Mouse (Mus musculus): ENCODE measurements at regions not wholly inside any gene's neighbourhood (a gene's known extent, or its start where the extent isn't known, plus 50 kb on each side); places are given as distances from the start of the nearest gene placed in this dataset.

DNA sequence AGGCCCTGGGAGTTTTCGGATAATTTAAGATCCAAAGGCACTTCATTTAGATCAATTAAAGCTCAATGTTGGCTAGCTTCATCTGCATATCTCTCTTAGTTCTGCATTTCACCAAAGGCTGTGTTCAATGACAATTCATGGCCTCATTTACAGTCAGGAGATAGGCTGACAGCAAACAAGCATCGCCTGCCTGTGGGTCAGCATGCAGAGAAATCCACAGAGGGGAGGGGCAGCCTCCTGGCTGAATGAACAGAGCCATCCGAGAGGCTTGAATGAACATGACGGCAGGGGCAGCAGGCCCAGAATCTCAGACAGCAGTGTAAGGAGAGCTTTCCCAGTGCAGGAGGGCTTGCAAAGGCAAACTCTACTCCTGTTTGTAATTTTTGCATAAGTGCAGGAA lies 74.1 kb upstream of the Prkg2 start:
- no peaks in the 10 kb centered on the region for H3K9me3 ChIP-seq (ENCODE audit: control insufficient read depth, low read length)
- H3K4me2 ChIP-seq (ENCODE audit: low read depth, severe bottlenecking), result no peak overlapping the region
- DNase-seq (ENCODE audit: low spot score), result no peak
- no peak for ATAC-seq (ENCODE audit: insufficient number of reproducible peaks, low FRiP score, low TSS enrichment, low read depth)
- 67% methylated on average over 4 of the region's 4 CpGs for WGBS
- no peaks in the 10 kb centered on the region for H3K27me3 ChIP-seq (ENCODE audit: control insufficient read depth, insufficient read depth, low read length)
- H3K9ac ChIP-seq (ENCODE audit: low read length), result no peak overlapping the region
- no peaks in the 10 kb centered on the region for H3K4me1 ChIP-seq (ENCODE audit: control insufficient read depth, insufficient read depth, low read length)
- H3K27ac ChIP-seq (replicated peaks; ENCODE audit: low read depth, low read length), result no peak overlapping the region
- H3K4me3 ChIP-seq (ENCODE audit: low read depth, low read length), result no peak overlapping the region
- H3K36me3 ChIP-seq (ENCODE audit: control insufficient read depth, insufficient read depth, low read length), result no peaks in the 10 kb centered on the region

DNA sequence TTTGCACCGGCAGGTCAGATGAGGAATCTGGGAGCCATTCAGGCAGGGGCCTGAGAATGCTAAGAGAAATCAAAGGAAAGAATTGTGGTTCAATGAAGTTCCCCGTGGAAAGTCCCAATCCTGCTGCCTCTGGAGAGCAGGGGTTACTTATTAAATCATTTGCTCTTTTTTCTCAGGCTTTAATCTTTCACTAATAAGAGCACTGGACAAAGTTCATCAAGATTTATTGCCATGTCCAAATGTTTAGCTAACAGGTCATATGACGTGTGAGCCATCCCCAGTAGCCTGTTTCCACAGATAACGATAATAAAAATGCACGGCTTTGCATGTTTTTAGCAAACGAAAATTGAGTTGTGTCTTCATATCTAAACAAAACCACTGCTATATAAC lies 62.6 kb upstream of the Prkg2 start:
- DNase-seq (ENCODE audit: low spot score), result no peak

DNA sequence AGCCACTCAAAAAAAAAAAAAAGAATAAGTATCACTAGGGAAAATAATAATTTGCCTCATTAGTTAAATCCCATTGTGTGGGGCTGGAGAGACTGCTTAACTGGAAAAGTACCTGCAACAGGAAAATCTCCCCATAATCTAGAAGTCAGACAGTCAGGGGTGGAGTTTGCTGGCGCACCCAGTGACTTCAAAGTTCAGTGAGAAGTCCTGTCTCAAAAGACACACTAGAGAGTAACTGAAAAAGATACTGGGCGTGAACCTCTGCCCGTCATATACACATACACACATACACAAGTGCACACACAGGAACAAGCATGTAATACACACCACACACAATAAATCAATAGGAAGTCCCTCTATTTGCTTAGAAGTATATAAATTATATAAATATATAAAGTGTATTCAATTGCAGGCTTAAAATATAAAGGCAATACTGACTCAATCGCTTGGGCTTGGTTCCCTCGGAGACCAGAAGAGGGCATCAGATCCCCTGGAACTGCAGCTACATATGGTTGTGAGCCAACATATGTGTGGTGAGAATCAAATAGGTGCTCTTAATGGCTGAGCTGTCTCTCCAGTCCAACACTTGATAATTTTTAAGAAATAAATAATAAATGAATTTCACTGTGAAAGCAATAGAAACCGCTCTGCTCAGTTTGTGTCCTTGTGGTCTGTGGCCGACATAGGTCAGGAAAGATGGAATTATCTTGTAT lies 62.0 kb upstream of the Prkg2 start:
- no peak overlapping the region for H3K4me2 ChIP-seq (ENCODE audit: low read depth, severe bottlenecking)
- no peaks in the 10 kb centered on the region for H3K27me3 ChIP-seq (ENCODE audit: control insufficient read depth, insufficient read depth, low read length)
- no peak overlapping the region for H3K27ac ChIP-seq (replicated peaks; ENCODE audit: low read depth, low read length)
- no peak overlapping the region for H3K9ac ChIP-seq (ENCODE audit: low read length)
- WGBS, result 97% methylated on average over 7 of the region's 7 CpGs
- no peak for DNase-seq (ENCODE audit: low spot score)
- H3K4me3 ChIP-seq (ENCODE audit: low read depth, low read length), result no peak overlapping the region
- no peak for ATAC-seq (ENCODE audit: insufficient number of reproducible peaks, low FRiP score, low TSS enrichment, low read depth)
- H3K9me3 ChIP-seq (ENCODE audit: control insufficient read depth, low read length), result no peaks in the 10 kb centered on the region
- H3K36me3 ChIP-seq (ENCODE audit: control insufficient read depth, insufficient read depth, low read length), result no peaks in the 10 kb centered on the region
- H3K4me1 ChIP-seq (ENCODE audit: control insufficient read depth, insufficient read depth, low read length), result no peaks in the 10 kb centered on the region

More for the DNA sequence above, 62.6 kb upstream of the Prkg2 start:
- H3K27me3 ChIP-seq (ENCODE audit: control insufficient read depth, insufficient read depth, low read length), result no peaks in the 10 kb centered on the region
- H3K27ac ChIP-seq (replicated peaks; ENCODE audit: low read depth, low read length), result no peak overlapping the region
- H3K9me3 ChIP-seq (ENCODE audit: control insufficient read depth, low read length), result no peaks in the 10 kb centered on the region
- H3K36me3 ChIP-seq (ENCODE audit: control insufficient read depth, insufficient read depth, low read length), result no peaks in the 10 kb centered on the region
- ATAC-seq (ENCODE audit: insufficient number of reproducible peaks, low FRiP score, low TSS enrichment, low read depth), result no peak
- H3K9ac ChIP-seq (ENCODE audit: low read length), result no peak overlapping the region
- no peak overlapping the region for H3K4me3 ChIP-seq (ENCODE audit: low read depth, low read length)
- WGBS, result 86% methylated on average over 6 of the region's 6 CpGs
- H3K4me2 ChIP-seq (ENCODE audit: low read depth, severe bottlenecking), result no peak overlapping the region
- no peaks in the 10 kb centered on the region for H3K4me1 ChIP-seq (ENCODE audit: control insufficient read depth, insufficient read depth, low read length)

All from limb, embryonic 11.5 days (tissue).